In genomic region chr1:21962083-21962471, GRCm38 (mm10) we compare ENCODE assay signal across 8 mouse cellular contexts. TPM values are rescaled to one million over a fixed set of nuclear protein-coding genes. Genes with fewer than 3 reads are reported as not detected.
A peak's percentile ranks its signal among the peaks of the same experiment; 100 is the strongest.
DNase-seq lines count a peak whose midpoint lies in the region; ATAC-seq and TF ChIP-seq lines count a peak whose summit lies in the region.

No protein-coding gene starts in this region.

- 0 out of 2 replicates have a peak overlapping the region, but pooled peaks have one; percentile 50 for H3K9ac ChIP-seq in kidney, postnatal 0 days (ENCODE audit: low read depth, low read length)
- no peak overlapping the region for H3K9ac ChIP-seq in liver, embryonic 16.5 days (ENCODE audit: low read depth, low read length)
- H3K9ac ChIP-seq in neural tube, embryonic 14.5 days (replicated peaks; ENCODE audit: low read depth, low read length), result peak overlapping the region; percentile 66; the same call in 1 of the 2 replicates

- peak overlapping the region; percentile 99 for H3K4me2 ChIP-seq in kidney, postnatal 0 days (ENCODE audit: low read length)
- peak overlapping the region; percentile 74 for H3K4me2 ChIP-seq in liver, embryonic 16.5 days (ENCODE audit: low read depth, low read length)
- H3K4me2 ChIP-seq in neural tube, embryonic 14.5 days (ENCODE audit: low read depth, low read length), result peak overlapping the region; percentile 85

- H3K4me3 ChIP-seq in cerebellum, adult 2 months (replicated peaks; ENCODE audit: insufficient read depth, low read depth, low read length), result peak overlapping the region; percentile 44
- H3K4me3 ChIP-seq in kidney, postnatal 0 days (replicated peaks; ENCODE audit: low read depth, low read length), result peak overlapping the region; percentile 68
- H3K4me3 ChIP-seq in liver, embryonic 16.5 days (ENCODE audit: low read depth, low read length), result peak overlapping the region; percentile 55
- H3K4me3 ChIP-seq in neural tube, embryonic 14.5 days (ENCODE audit: low read depth, low read length), result peak overlapping the region; percentile 61

- H3K27ac ChIP-seq in cerebellum, adult 2 months (ENCODE audit: insufficient read depth, low read length), result no peak overlapping the region
- H3K27ac ChIP-seq in kidney, postnatal 0 days, result no peak overlapping the region
- H3K27ac ChIP-seq in liver, embryonic 16.5 days (ENCODE audit: low read length), result no peak overlapping the region
- H3K27ac ChIP-seq in neural tube, embryonic 14.5 days (ENCODE audit: low read depth, low read length), result no peak overlapping the region

- H3K9me3 ChIP-seq in kidney, postnatal 0 days (replicated peaks; ENCODE audit: low read length), result no peaks in the 10 kb centered on the region
- no peaks in the 10 kb centered on the region for H3K9me3 ChIP-seq in liver, embryonic 16.5 days (replicated peaks; ENCODE audit: control insufficient read depth, low read length)
- no peaks in the 10 kb centered on the region for H3K9me3 ChIP-seq in neural tube, embryonic 14.5 days (ENCODE audit: control insufficient read depth, low read length)

- DNase-seq in cerebellum, adult 2 months, result peak; percentile 9 to 21
- DNase-seq in cerebellum, adult 9-10 months, result no peak
- peak; percentile 12 for DNase-seq in adrenal gland, postnatal 10 days
- peak; percentile 12 for DNase-seq in kidney, postnatal 0 days (ENCODE audit: low spot score)
- DNase-seq in thymus, postnatal 14 days, result peak; percentile 34

- under 1% methylated on average over 19 of the region's 19 CpGs for WGBS in cerebellum, adult 2 months
- WGBS in kidney, postnatal 0 days, result under 1% methylated on average over 19 of the region's 19 CpGs
- 3% methylated on average over 19 of the region's 19 CpGs for WGBS in liver, embryonic 16.5 days (ENCODE audit: insufficient replicate concordance)
- WGBS in neural tube, embryonic 14.5 days, result 2% methylated on average over 19 of the region's 19 CpGs

- no peaks in the 10 kb centered on the region for H3K36me3 ChIP-seq in kidney, postnatal 0 days (ENCODE audit: insufficient read depth, low read length)
- H3K36me3 ChIP-seq in liver, embryonic 16.5 days (ENCODE audit: control insufficient read depth, insufficient read depth), result no peaks in the 10 kb centered on the region
- H3K36me3 ChIP-seq in neural tube, embryonic 14.5 days (ENCODE audit: control insufficient read depth, insufficient read depth, low read length), result no peaks in the 10 kb centered on the region

- TF ChIP-seq POLR2A in cerebellum, adult 2 months (IDR thresholded peaks at IDR 0.05; ENCODE audit: borderline replicate concordance, insufficient read depth, low read length), result no peak

- TF ChIP-seq CTCF in cerebellum, adult 2 months (IDR thresholded peaks at IDR 0.05; ENCODE audit: borderline replicate concordance, insufficient read depth, low read depth, low read length), result no peak
- TF ChIP-seq CTCF in kidney, postnatal 0 days (IDR thresholded peaks at IDR 0.05; ENCODE audit: low read depth), result no peak

- no peaks in the 10 kb centered on the region for H3K4me1 ChIP-seq in cerebellum, adult 2 months (ENCODE audit: control insufficient read depth, insufficient read depth, low read length)
- no peaks in the 10 kb centered on the region; the same call in 1 of the 2 replicates for H3K4me1 ChIP-seq in kidney, postnatal 0 days (replicated peaks; ENCODE audit: insufficient read depth, low read length)
- no peaks in the 10 kb centered on the region; the same call in 1 of the 2 replicates for H3K4me1 ChIP-seq in liver, embryonic 16.5 days (ENCODE audit: control insufficient read depth, low read depth, low read length)
- 0 out of 2 replicates have a peak, but pooled peaks cover 4% of the 10 kb centered on the region for H3K4me1 ChIP-seq in neural tube, embryonic 14.5 days (ENCODE audit: control insufficient read depth, insufficient read depth, low read length)

- peaks cover 2% of the 10 kb centered on the region; the same call in 1 of the 2 replicates for H3K27me3 ChIP-seq in cerebellum, adult 2 months (ENCODE audit: control insufficient read depth, insufficient read depth, low read length)
- H3K27me3 ChIP-seq in kidney, postnatal 0 days (ENCODE audit: insufficient read depth, low read length), result peaks cover 6% of the 10 kb centered on the region; the same call in 1 of the 2 replicates
- H3K27me3 ChIP-seq in liver, embryonic 16.5 days (ENCODE audit: control insufficient read depth, insufficient read depth, low read depth, low read length), result peaks cover 30% of the 10 kb centered on the region
- H3K27me3 ChIP-seq in neural tube, embryonic 14.5 days (ENCODE audit: control insufficient read depth, insufficient read depth, low read length), result peaks cover 10% of the 10 kb centered on the region; the same call in 1 of the 2 replicates

- peak; percentile 39 for ATAC-seq in frontal cortex, adult (ENCODE audit: low TSS enrichment)
- ATAC-seq in kidney, postnatal 0 days (replicated peaks; ENCODE audit: low FRiP score, low read depth), result peak; percentile 31
- no peak for ATAC-seq in liver, embryonic 16.5 days (ENCODE audit: low read depth)
- ATAC-seq in neural tube, embryonic 14.5 days (ENCODE audit: low read depth), result peak; percentile 18

RNA-seq across cellular contexts. Expression of gene Kcnq5, which starts 0.3 kb away (rescaled TPM):
- 1.3 and 1.8 TPM in 2 replicates for polyA plus RNA-seq in cerebellum, adult 2 months (2012; rRNA removed)
- total RNA-seq in adrenal gland, postnatal 10 days (2021), result 1 to 10 TPM; 1.6 to 3.2 TPM
- polyA plus RNA-seq in kidney, postnatal 0 days (2015; fragmentation: Nextera tagmentation; extraction: Ambion mirVana), result 0.57 and 0.71 TPM in 2 replicates
- polyA plus RNA-seq in liver, embryonic 16.5 days (2015; fragmentation: Nextera tagmentation; extraction: Ambion mirVana), result 0.08 and 0.17 TPM in 2 replicates
- polyA plus RNA-seq in neural tube, embryonic 14.5 days (2014; fragmentation: Nextera tagmentation; extraction: Ambion mirVana), result 1.5 and 2.6 TPM in 2 replicates
